Mouse (Mus musculus) layer of hippocampus, adult 18-20 months (tissue): Measurements from ENCODE around the gene Lce6a. TPM values are rescaled to one million over a fixed set of nuclear protein-coding genes. Genes with fewer than 3 reads are reported as not detected.

Experiments used
- DNase-seq, 2 experiments: peaks; one replicate each; pipeline ENCODE4 v3.0.0; 2022; ENCODE audit warnings: low spot score in 2 of 2
- total RNA-seq, 2 experiments: library from RNA; stranded (reverse); gene quantifications; 2 replicates each; pipeline ENCODE4 v1.2.3; 2021

The Lce6a gene
- total RNA-seq, 2 experiments from 2014 or later, result not detected

DNA sequence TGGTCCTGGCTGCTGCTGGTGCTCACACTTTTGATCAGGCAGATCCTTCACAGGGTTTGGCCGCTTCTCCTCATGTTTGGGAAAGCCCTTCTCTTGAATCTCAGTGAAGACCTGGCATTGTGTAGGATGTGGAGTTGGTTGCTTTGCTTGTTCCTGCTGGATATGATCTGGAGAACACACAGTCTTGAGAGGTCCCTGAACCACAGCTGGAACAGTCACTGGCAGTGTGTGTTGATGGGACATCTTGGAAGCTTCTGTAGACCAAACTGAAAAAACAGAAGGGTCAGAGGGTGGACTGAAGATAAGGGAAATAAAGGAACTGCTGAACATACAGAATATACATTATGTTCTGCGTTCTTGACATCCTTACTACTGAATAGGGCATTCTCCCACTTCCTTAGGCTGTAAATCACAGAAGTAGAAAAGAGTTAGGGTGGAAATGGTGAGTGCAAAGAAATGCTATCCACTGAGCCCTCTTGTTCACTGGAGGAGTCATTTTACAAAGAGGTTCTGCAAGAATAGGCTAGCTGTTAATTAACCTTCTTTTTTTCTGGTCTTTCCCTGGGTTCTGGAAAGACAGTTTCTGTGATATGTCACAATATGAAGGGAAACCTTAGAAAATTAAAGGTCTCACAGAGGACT is 48.8 kb downstream of the Lce6a start:
- DNase-seq, result no peak

Other genes with a start within 250 kb of the Lce6a start
- not detected for gene Sprr2h, start 236.0 kb downstream of the Lce6a start, total RNA-seq
- gene Sprr2i, start 213.7 kb downstream of the Lce6a start, total RNA-seq, result not detected
- gene Sprr2j-ps, start 203.6 kb downstream of the Lce6a start, total RNA-seq, result not detected
- gene Gm9774, start 192.2 kb downstream of the Lce6a start, total RNA-seq, result 1 to 10 TPM in 1 of 2 experiments, under 1 TPM in 1; 0.89 to 3.5 TPM
- gene Sprr2k, start 189.1 kb downstream of the Lce6a start, total RNA-seq, result not detected
- gene Sprr1b, start 182.9 kb downstream of the Lce6a start, total RNA-seq, result not detected
- gene Sprr3, start 162.9 kb downstream of the Lce6a start, total RNA-seq, result not detected
- not detected for gene Sprr1a, start 135.8 kb downstream of the Lce6a start, total RNA-seq
- gene Sprr4, start 121.2 kb downstream of the Lce6a start, total RNA-seq, result not detected
- gene 2310046K23Rik, start 87.1 kb downstream of the Lce6a start, total RNA-seq, result not detected
- not detected for gene Ivl, start 47.9 kb downstream of the Lce6a start, total RNA-seq
- not detected for gene Smcp, start 32.7 kb downstream of the Lce6a start, total RNA-seq
- gene 2210017I01Rik, start 14.2 kb downstream of the Lce6a start, total RNA-seq, result not detected
- not detected for gene Lce1a1, start 26.6 kb upstream of the Lce6a start, total RNA-seq
- gene Lce1b, start 35.3 kb upstream of the Lce6a start, total RNA-seq, result not detected
- gene Lce1a2, start 48.7 kb upstream of the Lce6a start, total RNA-seq, result not detected
- gene Lce1c, start 57.6 kb upstream of the Lce6a start, total RNA-seq, result not detected
- not detected for gene Lce1d, start 65.5 kb upstream of the Lce6a start, total RNA-seq
- gene Lce1e, start 87.4 kb upstream of the Lce6a start, total RNA-seq, result not detected
- not detected for gene Lce1f, start 98.7 kb upstream of the Lce6a start, total RNA-seq
- gene Gm38119, start 117.4 kb upstream of the Lce6a start, total RNA-seq, result not detected
- gene Lce1g, start 130.7 kb upstream of the Lce6a start, total RNA-seq, result not detected
- not detected for gene Lce1h, start 143.4 kb upstream of the Lce6a start, total RNA-seq
- gene Lce1i, start 157.2 kb upstream of the Lce6a start, total RNA-seq, result not detected
- gene Lce1j, start 168.9 kb upstream of the Lce6a start, total RNA-seq, result not detected
- gene Lce1k, start 186.2 kb upstream of the Lce6a start, total RNA-seq, result not detected
- not detected for gene Kprp, start 205.6 kb upstream of the Lce6a start, total RNA-seq
- gene Lce1l, start 229.6 kb upstream of the Lce6a start, total RNA-seq, result not detected
- gene 2310050C09Rik, start 248.6 kb upstream of the Lce6a start, total RNA-seq, result not detected